Mouse (Mus musculus): ENCODE results near the gene Pex14.

The Pex14 gene

GRCm38 (mm10) chr4:148979837-148980236 lies 119.8 kb downstream of the Pex14 start:
- no peak for DNase-seq

GRCm38 (mm10) chr4:148978926-148979325 lies 120.8 kb downstream of the Pex14 start:
- DNase-seq, result no peak

- peak; percentile 59 for DNase-seq
These were observed 121.3 kb downstream of the Pex14 start for GRCm38 (mm10) chr4:148978221-148978855.

DNA sequence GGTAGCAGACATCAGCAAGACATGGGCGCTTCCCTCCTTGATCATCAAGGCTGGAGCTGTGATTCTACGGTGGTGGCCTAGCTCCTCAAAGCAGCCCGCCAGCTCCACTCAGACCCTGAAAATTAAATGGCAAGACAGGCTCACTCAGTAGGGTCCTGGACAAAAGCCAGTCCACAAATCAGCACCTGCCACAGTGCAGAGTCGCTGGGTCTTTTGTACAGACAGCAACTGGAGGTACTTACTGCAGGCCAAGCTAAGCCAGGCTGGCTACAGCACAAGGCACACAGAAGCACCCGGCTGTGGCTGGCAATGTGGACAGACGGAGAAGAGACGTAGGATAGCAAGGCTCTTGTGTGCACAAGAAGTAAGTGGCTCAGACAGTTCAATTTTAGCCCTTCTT lies 124.8 kb downstream of the Pex14 start:
- no peak for DNase-seq

DNA sequence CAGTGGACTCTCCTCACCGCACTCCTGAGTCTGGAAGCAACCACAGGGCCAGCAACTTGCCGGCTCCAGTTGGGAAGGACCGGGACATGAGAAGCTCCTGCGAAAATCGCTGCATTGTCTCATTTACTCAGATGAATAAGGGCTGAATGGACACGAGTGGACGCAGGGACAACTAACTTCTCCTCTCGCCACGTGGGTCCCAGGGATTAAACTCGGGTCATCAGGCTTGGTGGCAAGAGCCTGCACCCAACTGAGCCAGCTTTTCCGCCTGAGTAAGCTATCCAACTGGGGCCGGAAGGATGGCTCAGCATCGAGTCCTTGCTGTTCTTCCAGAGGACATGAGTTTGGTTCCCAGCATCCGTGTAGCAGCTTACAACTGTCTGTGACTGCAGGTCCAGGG lies 126.3 kb downstream of the Pex14 start:
- no peak for DNase-seq

- no peak for DNase-seq
These were observed 127.0 kb downstream of the Pex14 start for GRCm38 (mm10) chr4:148972707-148973106.

GRCm38 (mm10) chr4:148971613-148972242 lies 127.9 kb downstream of the Pex14 start:
- DNase-seq, result no peak

DNA sequence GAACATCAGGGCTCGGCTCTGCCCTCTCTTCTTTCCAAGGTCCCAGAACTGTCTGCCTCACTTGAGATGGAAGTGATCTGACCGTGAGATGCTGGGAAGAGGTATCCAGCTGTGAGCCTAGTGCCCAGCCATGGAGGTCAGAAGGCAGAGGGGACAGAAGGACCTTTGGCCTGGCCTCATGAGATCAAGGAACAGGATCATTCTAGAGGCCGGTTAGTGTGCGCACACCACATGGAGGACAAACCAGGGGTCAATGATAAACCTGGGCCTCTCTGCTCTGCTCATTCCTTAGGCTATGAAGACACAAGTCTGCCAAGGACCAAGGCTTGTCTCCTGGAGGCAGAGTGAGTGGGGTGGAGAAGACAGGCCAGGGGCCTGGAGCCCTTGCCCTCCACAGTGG lies 128.9 kb downstream of the Pex14 start:
- DNase-seq, result no peak

DNA sequence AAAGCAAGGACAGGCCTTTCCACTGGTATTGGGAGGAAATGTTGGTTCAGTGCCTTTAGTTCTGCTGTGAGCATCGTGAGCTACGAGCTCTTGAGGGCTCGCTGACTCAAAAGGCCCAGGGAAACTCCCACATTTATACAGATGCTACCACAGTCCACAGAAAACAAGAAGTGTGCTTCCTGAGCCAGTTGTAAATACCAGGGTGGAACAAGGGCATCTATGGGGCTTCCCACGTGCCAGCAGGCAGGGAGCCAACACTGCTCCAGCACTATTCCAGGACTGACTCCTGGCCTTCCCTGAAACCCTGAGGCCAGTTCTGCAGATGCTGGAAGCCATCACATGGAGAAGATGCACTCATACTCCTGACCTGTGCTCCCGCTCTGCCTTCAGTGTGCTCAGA lies 130.1 kb downstream of the Pex14 start:
- peak; percentile 87 for DNase-seq

GRCm38 (mm10) chr4:148968859-148969258 lies 130.8 kb downstream of the Pex14 start:
- peak; percentile 74 for DNase-seq

DNA sequence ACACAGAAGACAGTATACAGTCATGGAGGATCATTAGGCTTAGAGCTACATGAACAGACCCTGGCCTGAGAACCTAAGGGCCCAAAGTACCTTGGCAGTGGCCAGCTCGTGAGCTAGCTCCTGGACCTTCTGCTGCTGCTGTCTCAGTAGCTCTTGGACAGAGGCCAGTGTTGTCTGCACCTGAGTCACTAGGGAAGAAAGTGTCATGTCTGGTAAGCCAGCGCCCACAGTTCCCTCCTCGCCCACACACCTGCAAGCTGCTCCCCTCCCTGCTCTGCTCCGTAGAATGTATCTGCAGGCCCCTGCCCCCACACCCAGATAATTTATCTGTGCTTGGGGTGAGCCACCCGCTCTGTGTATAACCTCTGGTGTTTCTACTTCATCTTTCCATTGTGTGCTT lies 133.5 kb downstream of the Pex14 start:
- DNase-seq, result no peak

GRCm38 (mm10) chr4:148964541-148965310 lies 134.9 kb downstream of the Pex14 start:
- DNase-seq, result no peak

DNA sequence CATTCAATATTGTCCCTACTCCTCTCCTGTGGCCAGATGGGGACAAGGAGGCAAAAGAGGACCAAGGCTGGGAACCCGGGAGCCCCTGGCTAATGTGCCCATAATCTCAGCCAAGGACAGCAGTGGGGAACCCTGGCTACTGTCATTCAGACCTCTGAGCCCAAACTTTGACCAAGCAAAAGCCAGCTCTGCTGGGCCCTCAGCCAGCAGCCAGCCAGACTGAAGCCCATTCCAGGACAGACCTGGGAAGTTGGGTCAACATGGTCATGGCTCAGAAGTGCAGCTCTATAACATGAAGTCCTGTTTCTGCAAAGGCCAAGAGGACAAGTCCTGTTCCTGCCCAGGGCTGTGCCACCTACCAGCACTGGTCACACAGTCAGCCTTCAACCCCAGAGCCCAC lies 137.6 kb downstream of the Pex14 start:
- DNase-seq, result no peak

DNA sequence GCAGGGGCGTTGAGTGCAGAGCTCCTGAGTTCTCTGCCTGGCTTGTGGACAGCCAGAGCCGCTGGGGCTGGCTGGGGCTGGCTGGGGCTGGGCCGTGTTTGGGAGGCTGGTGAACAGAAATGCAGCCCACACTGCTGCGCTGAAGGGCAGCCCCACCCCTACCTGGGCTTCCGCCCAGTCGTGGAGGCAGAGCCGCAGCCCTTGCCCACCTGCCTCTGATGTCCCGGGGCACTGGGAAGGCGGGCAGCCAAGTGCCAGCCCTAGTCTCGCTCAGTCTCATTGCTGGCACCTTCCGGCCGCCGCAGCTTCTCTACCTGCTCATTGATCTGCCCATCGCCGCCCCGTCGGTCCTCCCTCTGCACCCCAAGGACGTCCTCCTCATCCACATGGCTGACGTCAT lies 138.6 kb downstream of the Pex14 start:
- no peak for DNase-seq

GRCm38 (mm10) chr4:148960011-148960410 lies 139.7 kb downstream of the Pex14 start:
- no peak for DNase-seq

GRCm38 (mm10) chr4:148955131-148955813 lies 144.4 kb downstream of the Pex14 start:
- peak; percentile 95 for DNase-seq

DNA sequence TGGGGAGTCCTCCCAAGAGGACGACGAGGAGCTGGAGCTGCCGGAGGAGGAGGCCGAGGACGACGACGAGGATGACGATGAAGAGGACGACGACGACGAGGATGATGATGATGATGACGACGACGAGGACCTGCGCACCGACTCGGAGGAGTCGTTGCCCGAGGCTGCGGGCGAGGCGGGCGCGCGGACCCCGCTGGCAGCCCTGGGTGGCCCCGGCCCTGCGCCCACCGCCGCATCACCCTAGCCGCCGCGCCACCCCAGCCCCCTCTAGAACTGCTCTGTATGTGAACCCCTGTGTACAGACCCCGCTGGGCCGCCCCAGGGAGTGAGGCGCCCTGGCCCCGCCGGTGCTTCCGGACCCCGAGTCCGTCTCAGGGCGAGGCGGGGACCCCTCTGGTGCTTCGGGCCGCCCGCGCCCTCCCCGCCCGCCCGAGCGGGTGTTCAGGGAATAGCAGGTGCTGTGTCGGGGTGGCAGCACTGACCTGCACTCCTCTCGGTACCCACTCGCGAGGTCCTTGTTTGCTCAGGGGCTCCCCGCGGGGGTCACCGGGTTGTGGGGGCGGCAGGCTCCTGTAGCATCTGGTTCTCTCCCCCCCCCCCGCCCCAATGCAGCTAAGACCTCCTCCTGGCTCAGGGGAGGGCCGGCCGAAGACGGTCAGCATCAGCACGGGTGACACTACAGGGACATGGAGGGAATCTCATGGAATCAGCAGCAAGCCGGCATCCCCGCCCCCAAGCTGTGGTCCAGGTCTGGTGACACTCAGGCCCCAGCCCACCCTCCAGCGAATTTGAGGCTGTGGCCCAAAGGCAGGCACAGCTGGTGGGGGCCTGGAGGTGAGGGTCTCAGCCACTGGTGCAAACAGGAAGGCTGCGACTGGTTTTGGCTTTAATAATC lies 147.1 kb downstream of the Pex14 start:
- no peak for DNase-seq

DNA sequence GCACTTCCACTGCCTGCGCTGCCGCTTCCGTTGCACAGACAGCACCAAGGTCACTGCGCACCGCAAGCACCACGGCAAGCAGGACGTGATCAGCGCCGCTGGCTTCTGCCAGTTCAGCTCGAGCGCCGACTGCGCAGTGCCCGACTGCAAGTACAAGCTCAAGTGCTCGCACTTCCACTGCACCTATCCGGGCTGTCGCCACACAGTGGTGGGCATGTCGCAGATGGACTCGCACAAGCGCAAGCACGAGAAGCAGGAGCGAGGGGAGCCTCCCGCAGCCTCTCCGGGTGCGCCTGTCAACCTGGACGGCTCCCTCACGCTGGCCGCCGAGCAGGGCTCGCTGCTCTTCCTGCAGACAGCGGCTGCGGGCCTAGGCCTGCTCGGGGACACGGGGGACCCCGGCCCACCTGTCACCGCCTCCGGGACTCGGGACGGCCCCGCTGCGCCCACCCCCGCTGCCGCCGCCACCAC lies 147.8 kb downstream of the Pex14 start:
- DNase-seq, result no peak

DNA sequence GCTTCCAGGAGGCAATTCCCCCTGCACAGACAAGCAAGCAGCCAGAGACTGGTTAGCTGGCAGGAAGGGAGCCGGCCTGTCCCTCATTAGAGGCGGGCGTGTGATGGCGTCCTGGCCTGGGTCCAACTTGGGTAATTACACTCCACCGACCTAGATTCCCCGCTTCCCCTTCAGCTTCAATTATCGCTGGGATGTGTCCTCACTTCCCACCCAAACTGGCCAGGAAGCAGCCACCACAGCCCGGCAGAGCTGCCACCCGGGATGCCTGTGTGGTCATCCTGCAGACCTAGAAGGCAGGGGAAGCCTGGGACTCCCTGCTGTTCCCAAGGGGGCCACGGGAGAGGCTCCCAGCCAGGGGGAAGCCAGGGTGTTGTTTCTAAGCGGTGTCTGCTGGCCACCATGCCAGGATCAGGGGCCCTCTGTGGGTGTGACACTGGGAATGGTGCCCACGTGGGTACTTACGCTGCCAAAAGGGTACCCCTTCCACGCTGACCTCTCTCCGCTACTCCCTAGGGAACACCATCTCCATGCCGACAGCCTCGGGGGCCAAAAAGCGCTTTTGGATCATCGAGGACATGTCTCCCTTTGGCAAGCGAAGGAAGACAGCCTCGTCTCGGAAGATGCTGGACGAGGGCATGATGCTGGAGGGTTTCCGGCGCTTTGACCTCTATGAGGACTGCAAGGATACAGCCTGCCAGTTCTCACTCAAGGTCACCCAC lies 148.6 kb downstream of the Pex14 start:
- peak; percentile 84 for DNase-seq

DNA sequence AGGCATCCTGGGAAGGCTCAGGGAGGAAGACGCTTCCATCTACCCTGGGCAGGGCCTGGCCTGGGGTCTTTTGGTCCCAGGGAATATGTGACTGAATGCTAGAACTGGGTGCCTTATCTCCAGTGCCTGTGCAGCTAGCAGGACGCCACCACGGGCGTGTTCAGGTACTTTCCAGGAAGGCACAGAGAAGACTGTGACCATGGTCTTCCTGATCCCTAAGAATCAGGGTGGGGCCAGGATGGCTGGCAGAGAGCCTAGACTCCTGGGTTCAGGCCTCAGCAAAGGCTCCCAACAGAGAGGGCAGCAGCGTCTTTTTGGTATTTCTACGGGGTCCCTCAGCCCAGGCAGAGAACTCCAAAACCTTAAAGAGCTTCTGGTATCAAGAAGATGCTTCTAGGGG lies 149.2 kb downstream of the Pex14 start:
- DNase-seq, result peak; percentile 68

DNA sequence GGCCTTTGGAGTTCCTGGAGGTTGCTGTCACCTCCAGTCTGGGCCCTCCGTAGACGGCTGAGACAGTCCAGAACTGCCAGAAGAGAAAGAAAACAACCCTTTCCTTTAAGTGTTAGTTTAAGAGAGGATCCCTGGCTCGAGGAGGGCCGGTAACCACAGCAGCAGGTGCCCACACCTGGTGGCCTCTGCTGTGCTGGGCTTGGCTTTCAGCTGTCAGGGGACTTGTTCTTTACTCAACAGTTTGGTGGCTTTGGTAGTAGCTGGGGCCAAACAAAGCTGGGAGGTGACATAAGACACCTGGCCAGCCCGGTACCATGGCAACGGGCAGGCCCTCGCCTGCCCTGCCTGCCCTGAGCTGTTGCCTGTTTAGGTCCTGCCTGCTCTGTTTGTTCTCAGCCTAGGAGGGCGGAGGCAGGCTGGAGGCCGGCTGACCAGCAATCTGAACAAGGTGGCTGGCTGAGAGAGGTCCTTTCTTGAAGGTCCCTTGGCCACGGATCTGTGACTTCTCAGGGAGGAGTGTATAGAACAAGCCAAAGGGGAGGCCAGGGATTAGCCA lies 151.8 kb downstream of the Pex14 start:
- DNase-seq, result peak; percentile 80
